Mouse (Mus musculus) mouse trophoblast stem cell (cell line): ENCODE results near the gene Hyal2.
"Not testable (repeated sequence)": the region's sequence is repeated elsewhere in the genome, so short reads cannot be mapped to it uniquely, and the experiment has no call there.

ENCODE experiments used
- in situ Hi-C, 2 experiments: fragments of 300-500 bp; cut with MseI, MboI; formaldehyde crosslinking; loops; 2 replicates in 1 of 2; 3 replicates in 1 of 2; pipeline ENCODE4 v1.15.1; 2025

The Hyal2 gene

GRCm38 (mm10) chr9:107569270-107569669 is 1.5 kb downstream of the Hyal2 start:
- in situ Hi-C loops = no loop called here

GRCm38 (mm10) chr9:107570016-107570415 is 2.3 kb downstream of the Hyal2 start:
- in situ Hi-C loops = no loop called here

GRCm38 (mm10) chr9:107570845-107571244 is 3.1 kb downstream of the Hyal2 start:
- in situ Hi-C loops = no loop called here

GRCm38 (mm10) chr9:107571534-107572326 is 4.0 kb downstream of the Hyal2 start:
- in situ Hi-C loops = no loop called here

GRCm38 (mm10) chr9:107572327-107572662 is 4.5 kb downstream of the Hyal2 start:
- in situ Hi-C loops = no loop called here

GRCm38 (mm10) chr9:107573774-107574173 is 6.0 kb downstream of the Hyal2 start:
- in situ Hi-C loops = not testable (repeated sequence)

- in situ Hi-C loops = no loop called here
Measured at GRCm38 (mm10) chr9:107575579-107576356, 8.0 kb downstream of the Hyal2 start.

GRCm38 (mm10) chr9:107576357-107577107 is 8.8 kb downstream of the Hyal2 start, which contains the start of gene Hyal1:
Gene Hyal1, plus strand, starts transcription at chr9:107576927.
- in situ Hi-C loops = no loop called here

- in situ Hi-C loops = no loop called here
Measured at GRCm38 (mm10) chr9:107577871-107578270, 10.1 kb downstream of the Hyal2 start.

GRCm38 (mm10) chr9:107578587-107578986 is 10.8 kb downstream of the Hyal2 start, which contains the start of gene Naa80:
Gene Naa80, plus strand, starts transcription at chr9:107578887.
- in situ Hi-C loops = no loop called here

GRCm38 (mm10) chr9:107579023-107579900 is 11.5 kb downstream of the Hyal2 start:
- in situ Hi-C loops = no loop called here

GRCm38 (mm10) chr9:107580501-107581317 is 13.0 kb downstream of the Hyal2 start, which contains the start of gene Hyal3:
Gene Hyal3, plus strand, starts transcription at chr9:107580818.
- in situ Hi-C loops = no loop called here

- in situ Hi-C loops = no loop called here
Measured at GRCm38 (mm10) chr9:107581584-107581983, 13.8 kb downstream of the Hyal2 start.

- in situ Hi-C loops = no loop called here
Measured at GRCm38 (mm10) chr9:107582509-107583062, 14.8 kb downstream of the Hyal2 start.

GRCm38 (mm10) chr9:107583174-107583573 is 15.4 kb downstream of the Hyal2 start:
- in situ Hi-C loops = no loop called here

- in situ Hi-C loops = no loop called here
Measured at GRCm38 (mm10) chr9:107586504-107586903, 18.8 kb downstream of the Hyal2 start.

GRCm38 (mm10) chr9:107586974-107587832 is 19.5 kb downstream of the Hyal2 start, which contains the start of gene Ifrd2:
Gene Ifrd2, plus strand, starts transcription at chr9:107587642.
- in situ Hi-C loops = no loop called here

GRCm38 (mm10) chr9:107587833-107588639 is 20.3 kb downstream of the Hyal2 start:
- in situ Hi-C loops = no loop called here
